Mouse (Mus musculus) forebrain, embryonic 14.5 days (tissue): ENCODE measurements at regions not wholly inside any gene's neighbourhood (a gene's known extent, or its start where the extent isn't known, plus 50 kb on each side); places are given as distances from the start of the nearest gene placed in this dataset.

Experiments
- ATAC-seq: fragments of 200-750 bp; cut with Nextera tagmentation; 2 replicates; pipeline ENCODE4 v1.8.0; 2017; ENCODE audit warnings: mild to moderate bottlenecking, moderate library complexity
- DNase-seq: peaks from one replicate; pipeline ENCODE4 v3.0.0-alpha.2; 2015; ENCODE audit warnings: low spot score
- H3K27ac ChIP-seq: fragments of 300-500 bp; sonication (generic); 2 replicates; pipeline ENCODE4 v1.5.1; 2014; ENCODE audit warnings: low read depth, mild to moderate bottlenecking, control low read depth, low read length, moderate library complexity
- H3K27me3 ChIP-seq: fragments of 300-500 bp; sonication (generic); replicated peaks from 2 replicates; pipeline ENCODE4 v1.6.1; 2014; ENCODE audit warnings: low read length, control low read depth, mixed read lengths; ENCODE audit not compliant: control insufficient read depth, insufficient read depth
- H3K36me3 ChIP-seq: fragments of 300-500 bp; sonication (generic); 2 replicates; pipeline ENCODE4 v1.6.1; 2014; ENCODE audit warnings: low read length, control low read depth; ENCODE audit not compliant: control insufficient read depth, insufficient read depth
- H3K4me1 ChIP-seq: fragments of 300-500 bp; sonication (generic); 2 replicates; pipeline ENCODE4 v1.6.1; 2014; ENCODE audit warnings: antibody characterized with exemption, low read length, control low read depth; ENCODE audit not compliant: control insufficient read depth, insufficient read depth
- H3K4me2 ChIP-seq: fragments of 300-500 bp; sonication (generic); 2 replicates; pipeline ENCODE4 v1.6.1; 2014; ENCODE audit warnings: mild to moderate bottlenecking, control low read depth, low read length
- H3K4me3 ChIP-seq: fragments of 300-500 bp; sonication (generic); 2 replicates; pipeline ENCODE4 v1.5.1; 2014; ENCODE audit warnings: low read depth, low read length, control low read depth
- H3K9ac ChIP-seq: fragments of 300-500 bp; sonication (generic); 2 replicates; pipeline ENCODE4 v1.6.1; 2014; ENCODE audit warnings: mild to moderate bottlenecking, low read length, control low read depth, moderate library complexity
- H3K9me3 ChIP-seq: fragments of 300-500 bp; sonication (generic); replicated peaks from 2 replicates; pipeline ENCODE4 v1.6.1; 2016; ENCODE audit warnings: low read length, control low read depth, mixed read lengths; ENCODE audit not compliant: control insufficient read depth
- WGBS: fragments of 180-500 bp; shearing (Covaris S2); extraction: QIAGEN DNeasy Blood & Tissue Kit; methylation state at CpG from one replicate; pipeline ENCODE4 v1.1.7; 2014; 5-methylcytosine and 5-hydroxymethylcytosine counted together

GRCm38 (mm10) chr6:100146360-100146935, 140.8 kb downstream of the Rybp start:
- no peak overlapping the region for H3K4me2 ChIP-seq
- no peaks in the 10 kb centered on the region for H3K9me3 ChIP-seq
- no peaks in the 10 kb centered on the region for H3K27me3 ChIP-seq
- no peak overlapping the region for H3K4me3 ChIP-seq
- H3K4me1 ChIP-seq = peaks cover 30% of the 10 kb centered on the region
- 38% methylated on average over 5 of the region's 5 CpGs for WGBS
- H3K9ac ChIP-seq = no peak overlapping the region
- ATAC-seq = no peak
- H3K36me3 ChIP-seq = no peaks in the 10 kb centered on the region
- no peak overlapping the region for H3K27ac ChIP-seq
- DNase-seq = peak; percentile 66

GRCm38 (mm10) chr6:100145869-100146268, 141.4 kb downstream of the Rybp start:
- Histone ChIP-seq H3K9ac (no peak overlapping the region), H3K36me3 (no peaks in the 10 kb centered on the region), H3K4me2 (no peak overlapping the region), H3K27me3 (no peaks in the 10 kb centered on the region), H3K9me3 (no peaks in the 10 kb centered on the region), H3K27ac (no peak overlapping the region), H3K4me1 (peaks cover 30% of the 10 kb centered on the region), H3K4me3 (no peak overlapping the region)
- ATAC-seq (no peak), DNase-seq (no peak)
- WGBS = 55% methylated on average over 2 of the region's 2 CpGs

- no peaks in the 10 kb centered on the region for H3K9me3 ChIP-seq
- no peak overlapping the region for H3K9ac ChIP-seq
- ATAC-seq (no peak), DNase-seq (no peak)
- H3K27me3 ChIP-seq = no peaks in the 10 kb centered on the region; the same call in 1 of the 2 replicates
- no peak overlapping the region for H3K4me3 ChIP-seq
- peaks cover 30% of the 10 kb centered on the region for H3K4me1 ChIP-seq
- WGBS = 69% methylated on average over 4 of the region's 4 CpGs
- no peak overlapping the region for H3K4me2 ChIP-seq
- H3K36me3 ChIP-seq = no peaks in the 10 kb centered on the region
- H3K27ac ChIP-seq = no peak overlapping the region
Observed at GRCm38 (mm10) chr6:100144544-100145287, 142.6 kb downstream of the Rybp start.

- Histone ChIP-seq H3K27me3 (no peaks in the 10 kb centered on the region; the same call in 1 of the 2 replicates), H3K27ac (peak overlapping the region; percentile 57; the same call in 1 of the 2 replicates), H3K4me1 (peaks cover 26% of the 10 kb centered on the region), H3K9ac (peak overlapping the region; percentile 22; the same call in 1 of the 2 replicates), H3K36me3 (no peaks in the 10 kb centered on the region), H3K4me2 (peak overlapping the region; percentile 44), H3K4me3 (no peak overlapping the region), H3K9me3 (no peaks in the 10 kb centered on the region)
- DNase-seq (peak; percentile 71), ATAC-seq (peak; percentile 67)
- WGBS = 2% methylated on average over 16 of the region's 16 CpGs
Observed at GRCm38 (mm10) chr6:100143586-100144301, 143.5 kb downstream of the Rybp start.

GRCm38 (mm10) chr6:100141225-100141624, 146.1 kb downstream of the Rybp start:
- WGBS = 89% methylated on average over 5 of the region's 5 CpGs
- Histone ChIP-seq H3K9ac (no peak overlapping the region), H3K36me3 (no peaks in the 10 kb centered on the region), H3K27ac (no peak overlapping the region), H3K4me1 (peaks cover 18% of the 10 kb centered on the region), H3K9me3 (no peaks in the 10 kb centered on the region), H3K27me3 (no peaks in the 10 kb centered on the region; the same call in 1 of the 2 replicates), H3K4me2 (no peak overlapping the region), H3K4me3 (no peak overlapping the region)
- no peak for DNase-seq
- ATAC-seq = no peak

- no peak overlapping the region for H3K9ac ChIP-seq
- no peak overlapping the region for H3K27ac ChIP-seq
- 70% methylated on average over 6 of the region's 6 CpGs for WGBS
- H3K36me3 ChIP-seq = no peaks in the 10 kb centered on the region
- ATAC-seq (no peak), DNase-seq (no peak)
- H3K4me3 ChIP-seq = no peak overlapping the region
- H3K27me3 ChIP-seq = no peaks in the 10 kb centered on the region; the same call in 1 of the 2 replicates
- no peak overlapping the region for H3K4me2 ChIP-seq
- H3K9me3 ChIP-seq = no peaks in the 10 kb centered on the region
- H3K4me1 ChIP-seq = peaks cover 15% of the 10 kb centered on the region
Observed at GRCm38 (mm10) chr6:100140581-100141114, 146.6 kb downstream of the Rybp start.

GRCm38 (mm10) chr6:100139809-100140208, 147.5 kb downstream of the Rybp start:
- Histone ChIP-seq H3K27ac (no peak overlapping the region), H3K27me3 (no peaks in the 10 kb centered on the region; the same call in 1 of the 2 replicates), H3K4me3 (no peak overlapping the region), H3K9me3 (no peaks in the 10 kb centered on the region), H3K4me2 (no peak overlapping the region), H3K4me1 (peaks cover 15% of the 10 kb centered on the region), H3K9ac (no peak overlapping the region), H3K36me3 (no peaks in the 10 kb centered on the region)
- ATAC-seq = no peak
- WGBS = 61% methylated on average over 6 of the region's 6 CpGs
- DNase-seq = no peak

- H3K4me1 ChIP-seq = peaks cover 7% of the 10 kb centered on the region
- no peak overlapping the region for H3K4me3 ChIP-seq
- WGBS = 93% methylated on average over 2 of the region's 2 CpGs
- no peaks in the 10 kb centered on the region for H3K36me3 ChIP-seq
- DNase-seq = no peak
- H3K4me2 ChIP-seq = no peak overlapping the region
- H3K27me3 ChIP-seq = no peaks in the 10 kb centered on the region; the same call in 1 of the 2 replicates
- no peak overlapping the region for H3K9ac ChIP-seq
- H3K27ac ChIP-seq = no peak overlapping the region
- ATAC-seq = no peak
- no peaks in the 10 kb centered on the region for H3K9me3 ChIP-seq
Observed at GRCm38 (mm10) chr6:100138659-100139058, 148.6 kb downstream of the Rybp start.
